Mouse (Mus musculus): ENCODE results near the gene Rasal2. TPM values are rescaled to one million over a fixed set of nuclear protein-coding genes. Genes with fewer than 3 reads are reported as not detected.
A peak's percentile ranks its signal among the peaks of the same experiment; 100 is the strongest.

The Rasal2 gene
- polyA plus RNA-seq, 1 experiment from 2014 or later, result 42.4 TPM

DNA sequence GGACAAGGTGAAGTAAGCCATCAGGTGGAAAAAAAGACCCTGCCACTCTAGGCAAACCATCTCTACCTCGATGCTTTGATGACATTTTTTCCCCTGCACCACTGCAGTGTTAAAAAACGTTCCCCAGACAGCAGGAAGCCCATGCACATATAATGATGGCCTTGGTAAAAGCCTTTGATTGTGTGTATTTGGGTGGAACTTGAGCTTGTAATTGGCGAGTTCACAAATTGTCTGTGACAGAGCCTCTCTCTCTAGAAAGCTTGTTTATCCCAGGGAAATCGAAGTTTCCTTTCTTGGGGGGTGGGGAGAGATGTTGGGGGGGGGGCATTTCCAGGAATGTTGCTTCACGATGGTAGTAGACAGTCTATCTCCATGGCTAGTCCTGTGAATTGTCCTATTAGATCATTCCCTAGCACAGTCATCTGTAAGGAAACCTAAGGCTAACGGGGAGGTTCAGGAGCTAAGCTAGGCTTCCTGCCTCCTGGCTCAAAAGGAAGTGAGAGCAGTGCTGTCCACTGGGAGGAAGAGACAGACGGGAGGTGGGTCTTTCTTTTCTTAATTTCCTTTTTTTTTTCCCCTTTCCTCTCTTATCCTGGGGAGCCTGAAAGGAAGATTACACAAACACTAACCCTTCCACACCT lies 35.9 kb upstream of the Rasal2 start:
- peaks cover 32% of the 10 kb centered on the region for H3K4me1 ChIP-seq (replicated peaks)
- no peak for ATAC-seq (ENCODE audit: low FRiP score, low read depth)
- WGBS, result 31% methylated on average over 7 of the region's 7 CpGs
- H3K9ac ChIP-seq, result no peak overlapping the region
- no peaks in the 10 kb centered on the region for H3K36me3 ChIP-seq
- H3K27me3 ChIP-seq, result no peaks in the 10 kb centered on the region
- H3K4me2 ChIP-seq, result no peak overlapping the region
- no peak overlapping the region for H3K27ac ChIP-seq (replicated peaks)
- H3K9me3 ChIP-seq, result no peaks in the 10 kb centered on the region
- no peak overlapping the region for H3K4me3 ChIP-seq

GRCm38 (mm10) chr1:157447142-157447541 lies 34.7 kb upstream of the Rasal2 start:
- whole genome bisulfite sequencing, result 36% methylated on average over 4 of the region's 4 CpGs
- H3K9ac ChIP-seq, result no peak overlapping the region
- peaks cover 37% of the 10 kb centered on the region for H3K4me1 ChIP-seq (replicated peaks)

DNA sequence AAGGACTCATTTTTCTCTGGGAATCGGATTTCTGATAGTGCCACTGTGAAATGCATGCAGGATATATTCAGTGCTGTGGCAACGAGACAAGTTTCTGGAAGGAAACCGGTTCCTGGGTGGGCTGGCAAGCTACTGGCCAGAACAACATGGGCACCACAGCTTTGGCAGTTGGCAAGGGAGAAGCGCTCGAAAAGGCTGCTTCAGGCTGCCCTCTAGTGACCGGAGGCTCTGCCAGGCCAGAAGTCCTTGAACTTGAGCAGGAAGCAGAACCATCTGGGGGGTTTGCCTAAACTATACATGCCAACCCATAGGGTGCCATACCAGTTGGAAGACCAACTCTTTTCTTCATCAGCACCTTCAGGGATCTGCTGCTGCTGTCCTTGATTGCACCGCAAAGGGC lies 33.9 kb upstream of the Rasal2 start:
- WGBS, result 53% methylated on average over 7 of the region's 7 CpGs
- no peak for ATAC-seq (ENCODE audit: low FRiP score, low read depth)
- no peak overlapping the region for H3K4me3 ChIP-seq

More at GRCm38 (mm10) chr1:157447142-157447541, 34.7 kb upstream of the Rasal2 start:
- no peaks in the 10 kb centered on the region for H3K36me3 ChIP-seq
- H3K9me3 ChIP-seq, result no peaks in the 10 kb centered on the region
- H3K4me3 ChIP-seq, result no peak overlapping the region
- no peak for ATAC-seq (ENCODE audit: low FRiP score, low read depth)
- no peaks in the 10 kb centered on the region for H3K27me3 ChIP-seq
- no peak overlapping the region for H3K27ac ChIP-seq (replicated peaks)
- no peak overlapping the region for H3K4me2 ChIP-seq

DNA sequence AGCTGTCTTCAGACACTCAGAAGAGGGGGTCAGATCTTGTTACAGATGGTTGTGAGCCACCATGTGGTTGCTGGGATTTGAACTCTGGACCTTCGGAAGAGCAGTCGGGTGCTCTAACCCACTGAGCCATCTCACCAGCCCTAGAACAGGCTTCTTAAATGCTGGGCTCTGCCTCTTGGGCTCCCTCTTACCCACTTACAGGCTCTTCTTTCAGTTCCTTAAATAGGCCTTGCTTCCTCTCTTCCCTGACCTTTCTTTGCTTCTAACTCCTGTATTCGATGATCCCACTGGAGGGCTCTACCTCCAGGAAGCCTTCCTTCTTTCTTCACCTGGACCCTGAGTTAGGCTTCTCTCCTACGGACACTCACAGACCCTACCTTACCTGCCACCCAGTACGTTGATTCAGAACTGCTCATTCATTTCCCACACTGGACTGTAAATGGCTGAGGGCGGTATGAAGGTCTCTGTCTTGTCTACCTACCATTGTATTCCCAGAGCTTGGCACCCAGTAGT lies 33.1 kb upstream of the Rasal2 start:
- Histone ChIP-seq H3K4me2 (no peak overlapping the region), H3K9me3 (no peaks in the 10 kb centered on the region), H3K4me3 (no peak overlapping the region), H3K9ac (no peak overlapping the region), H3K36me3 (no peaks in the 10 kb centered on the region), H3K4me1 (replicated peaks) (peaks cover 37% of the 10 kb centered on the region), H3K27me3 (no peaks in the 10 kb centered on the region), H3K27ac (replicated peaks) (no peak overlapping the region)
- 90% methylated on average over 6 of the region's 6 CpGs for WGBS
- no peak for ATAC-seq (ENCODE audit: low FRiP score, low read depth)

More for the DNA sequence above, 33.9 kb upstream of the Rasal2 start:
- Histone ChIP-seq H3K4me1 (replicated peaks) (peaks cover 37% of the 10 kb centered on the region), H3K27ac (replicated peaks) (no peak overlapping the region), H3K4me2 (no peak overlapping the region), H3K9ac (no peak overlapping the region), H3K27me3 (no peaks in the 10 kb centered on the region), H3K36me3 (no peaks in the 10 kb centered on the region), H3K9me3 (no peaks in the 10 kb centered on the region)

DNA sequence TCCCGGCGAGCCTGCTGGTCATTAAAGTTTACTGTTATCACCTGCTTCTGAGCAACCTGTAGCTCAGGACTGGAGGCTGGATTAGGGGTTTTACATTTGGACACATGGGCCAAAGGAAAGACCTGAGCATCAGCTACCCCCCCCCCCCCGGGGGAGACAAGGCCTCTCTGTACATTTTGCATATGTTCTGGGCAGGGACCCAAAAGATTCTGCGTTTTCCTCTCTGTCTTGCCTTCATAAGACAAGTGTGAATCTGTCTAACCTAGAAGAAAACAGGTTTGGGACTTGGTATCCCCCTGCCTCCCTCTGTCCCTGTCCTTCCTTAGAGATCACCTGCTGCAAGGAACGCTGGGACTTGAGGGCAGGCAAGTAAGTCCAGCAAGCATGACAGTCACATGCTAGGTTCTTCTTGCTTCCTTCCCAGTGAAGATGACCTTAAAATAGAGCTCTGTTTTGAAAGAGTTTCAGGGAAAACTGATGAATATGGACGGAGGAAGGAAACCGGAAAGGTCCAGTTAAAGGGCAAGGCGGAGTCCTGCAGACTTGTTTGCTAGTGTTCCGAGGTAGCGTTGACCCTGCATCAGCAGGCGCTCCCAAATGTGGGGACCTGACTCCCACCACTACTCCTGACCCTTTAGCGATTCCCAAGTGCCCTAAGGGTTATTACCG lies 32.4 kb upstream of the Rasal2 start:
- peaks cover 36% of the 10 kb centered on the region for H3K4me1 ChIP-seq (replicated peaks)
- no peak overlapping the region for H3K4me2 ChIP-seq
- WGBS, result 71% methylated on average over 13 of the region's 13 CpGs
- H3K27ac ChIP-seq (replicated peaks), result no peak overlapping the region
- no peak overlapping the region for H3K4me3 ChIP-seq
- H3K27me3 ChIP-seq, result no peaks in the 10 kb centered on the region
- H3K9me3 ChIP-seq, result no peaks in the 10 kb centered on the region
- no peak overlapping the region for H3K9ac ChIP-seq
- no peaks in the 10 kb centered on the region for H3K36me3 ChIP-seq
- ATAC-seq (ENCODE audit: low FRiP score, low read depth), result no peak

DNA sequence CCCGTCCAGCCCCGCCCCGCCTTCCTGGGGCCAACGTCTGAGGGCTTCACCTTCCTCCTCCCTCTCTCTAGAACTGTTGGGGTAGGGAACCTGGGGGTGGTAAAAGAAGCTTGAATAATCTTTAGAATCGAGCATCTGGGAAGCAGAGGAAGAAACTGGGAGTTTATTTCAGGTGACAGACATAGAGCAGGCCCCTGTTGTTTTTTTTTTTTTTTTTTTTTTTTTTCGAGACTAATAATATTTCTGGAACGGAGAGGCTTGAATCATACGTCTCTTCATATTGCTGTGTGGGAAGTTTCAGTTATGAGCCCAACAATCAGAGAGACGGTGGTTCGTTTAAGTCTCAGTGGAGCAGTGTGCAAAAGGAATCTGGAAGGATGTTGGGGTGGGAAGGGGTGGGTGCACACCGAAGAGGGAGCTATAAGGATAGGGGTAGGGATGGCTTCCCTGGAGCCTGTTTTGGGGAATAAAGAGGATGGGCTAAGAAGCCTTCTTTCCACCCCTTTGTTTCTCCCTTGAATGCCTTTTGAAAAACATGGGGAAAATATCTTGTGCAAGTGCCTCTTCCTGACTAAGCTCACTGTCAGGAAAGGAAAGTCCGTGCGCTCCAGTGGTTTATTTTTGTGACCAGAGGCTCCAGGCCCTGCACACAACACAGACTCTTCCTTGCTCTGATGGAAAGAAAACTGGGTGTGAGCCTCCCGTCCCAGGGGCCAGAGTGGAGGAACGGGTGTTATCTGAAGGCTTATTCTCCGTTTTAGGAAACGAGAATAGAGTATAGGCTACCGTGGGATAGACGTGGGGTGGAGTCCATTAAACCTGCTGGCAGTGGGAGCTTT lies 31.5 kb upstream of the Rasal2 start:
- H3K27me3 ChIP-seq, result no peaks in the 10 kb centered on the region
- H3K4me1 ChIP-seq (replicated peaks), result peaks cover 38% of the 10 kb centered on the region
- no peaks in the 10 kb centered on the region for H3K36me3 ChIP-seq
- peak overlapping the region; percentile 41 for H3K27ac ChIP-seq (replicated peaks)
- 0 out of 2 replicates have a peak overlapping the region, but pooled peaks have one; percentile 3 for H3K9ac ChIP-seq
- peak overlapping the region; percentile 39 for H3K4me2 ChIP-seq
- ATAC-seq (ENCODE audit: low FRiP score, low read depth), result 0 out of 2 replicates have a peak, but pooled peaks have one; percentile 35
- no peak overlapping the region for H3K4me3 ChIP-seq
- 22% methylated on average over 19 of the region's 19 CpGs for WGBS
- no peaks in the 10 kb centered on the region for H3K9me3 ChIP-seq

GRCm38 (mm10) chr1:157443026-157443722 lies 30.8 kb upstream of the Rasal2 start:
- H3K9ac ChIP-seq, result 0 out of 2 replicates have a peak overlapping the region, but pooled peaks have one; percentile 3

GRCm38 (mm10) chr1:157439973-157440641 lies 27.7 kb upstream of the Rasal2 start:
- H3K4me2 ChIP-seq, result peak overlapping the region; percentile 41
- H3K9ac ChIP-seq, result no peak overlapping the region
- WGBS, result 5% methylated on average over 14 of the region's 14 CpGs
- no peak overlapping the region for H3K4me3 ChIP-seq
- H3K27ac ChIP-seq (replicated peaks), result peak overlapping the region; percentile 45; the same call in 1 of the 2 replicates
- H3K27me3 ChIP-seq, result no peaks in the 10 kb centered on the region
- peak; percentile 59 for ATAC-seq (ENCODE audit: low FRiP score, low read depth)
- no peaks in the 10 kb centered on the region for H3K9me3 ChIP-seq
- H3K36me3 ChIP-seq, result no peaks in the 10 kb centered on the region
- H3K4me1 ChIP-seq (replicated peaks), result peaks cover 29% of the 10 kb centered on the region

More at GRCm38 (mm10) chr1:157443026-157443722, 30.8 kb upstream of the Rasal2 start:
- no peak for ATAC-seq (ENCODE audit: low FRiP score, low read depth)
- H3K4me3 ChIP-seq, result no peak overlapping the region
- H3K27me3 ChIP-seq, result no peaks in the 10 kb centered on the region
- H3K4me2 ChIP-seq, result peak overlapping the region; percentile 39
- 13% methylated on average over 14 of the region's 14 CpGs for WGBS
- H3K27ac ChIP-seq (replicated peaks), result peak overlapping the region; percentile 41
- no peaks in the 10 kb centered on the region for H3K36me3 ChIP-seq
- H3K9me3 ChIP-seq, result no peaks in the 10 kb centered on the region
- H3K4me1 ChIP-seq (replicated peaks), result peaks cover 38% of the 10 kb centered on the region

GRCm38 (mm10) chr1:157439101-157439500 lies 26.7 kb upstream of the Rasal2 start:
- no peaks in the 10 kb centered on the region for H3K36me3 ChIP-seq
- H3K9ac ChIP-seq, result no peak overlapping the region
- peaks cover 26% of the 10 kb centered on the region for H3K4me1 ChIP-seq (replicated peaks)
- H3K27me3 ChIP-seq, result no peaks in the 10 kb centered on the region
- no peak overlapping the region for H3K27ac ChIP-seq (replicated peaks)
- no peak for ATAC-seq (ENCODE audit: low FRiP score, low read depth)
- H3K9me3 ChIP-seq, result no peaks in the 10 kb centered on the region
- H3K4me3 ChIP-seq, result no peak overlapping the region
- 71% methylated on average over 4 of the region's 4 CpGs for WGBS
- H3K4me2 ChIP-seq, result no peak overlapping the region

- ATAC-seq (ENCODE audit: low FRiP score, low read depth), result no peak
- Histone ChIP-seq H3K4me3 (no peak overlapping the region), H3K36me3 (no peaks in the 10 kb centered on the region), H3K27me3 (no peaks in the 10 kb centered on the region), H3K9ac (no peak overlapping the region), H3K27ac (replicated peaks) (no peak overlapping the region), H3K9me3 (no peaks in the 10 kb centered on the region), H3K4me1 (replicated peaks) (peaks cover 20% of the 10 kb centered on the region), H3K4me2 (no peak overlapping the region)
- WGBS, result 94% methylated on average over 2 of the region's 2 CpGs
Measured at GRCm38 (mm10) chr1:157438290-157438689, 25.9 kb upstream of the Rasal2 start.

- no peaks in the 10 kb centered on the region for H3K9me3 ChIP-seq
- H3K4me2 ChIP-seq, result no peak overlapping the region
- no peak overlapping the region for H3K4me3 ChIP-seq
- ATAC-seq (ENCODE audit: low FRiP score, low read depth), result no peak
- no peaks in the 10 kb centered on the region for H3K36me3 ChIP-seq
- no peak overlapping the region for H3K27ac ChIP-seq (replicated peaks)
- H3K4me1 ChIP-seq (replicated peaks), result peaks cover 14% of the 10 kb centered on the region; the same call in 1 of the 2 replicates
- H3K9ac ChIP-seq, result no peak overlapping the region
- no peaks in the 10 kb centered on the region for H3K27me3 ChIP-seq
- 83% methylated on average over 6 of the region's 6 CpGs for WGBS
Measured at GRCm38 (mm10) chr1:157435926-157436325, 23.5 kb upstream of the Rasal2 start.

Data from hindbrain, embryonic 15.5 days (tissue).